Mouse (Mus musculus): Measurements from ENCODE around the gene Spic. TPM values are rescaled to one million over a fixed set of nuclear protein-coding genes. Genes with fewer than 3 reads are reported as not detected.

Spic gene
- 0.21 TPM in 1 of 2 replicates, not detected in the other for polyA plus RNA-seq (2015; fragmentation: Nextera tagmentation; extraction: Ambion mirVana)

DNA sequence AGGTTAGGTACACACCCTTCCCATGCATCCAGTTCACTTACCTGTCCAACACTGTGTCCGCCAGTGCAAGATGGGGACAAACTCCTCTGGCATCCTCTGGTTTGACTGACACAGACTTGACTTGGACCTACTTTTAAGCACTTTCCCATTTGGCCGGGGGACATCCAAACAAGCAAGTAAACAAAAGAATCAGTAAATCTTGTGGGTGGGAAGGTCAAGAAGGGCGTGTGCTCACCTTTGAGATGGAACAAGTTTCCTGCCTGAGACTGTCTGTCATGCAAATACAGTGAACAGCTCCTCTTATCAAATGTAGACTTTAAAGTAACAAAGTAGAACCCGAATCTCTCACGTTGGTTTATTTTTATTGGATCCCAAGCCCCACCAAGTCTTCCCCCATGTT is at the start of gene Spic:
Gene Spic, minus strand, starts transcription at position 91 of the 400 bp plus-strand sequence.
- 71% methylated on average over 5 of the region's 5 CpGs for WGBS
- H3K9ac ChIP-seq: no peak within 1 kb of the TSS

DNA sequence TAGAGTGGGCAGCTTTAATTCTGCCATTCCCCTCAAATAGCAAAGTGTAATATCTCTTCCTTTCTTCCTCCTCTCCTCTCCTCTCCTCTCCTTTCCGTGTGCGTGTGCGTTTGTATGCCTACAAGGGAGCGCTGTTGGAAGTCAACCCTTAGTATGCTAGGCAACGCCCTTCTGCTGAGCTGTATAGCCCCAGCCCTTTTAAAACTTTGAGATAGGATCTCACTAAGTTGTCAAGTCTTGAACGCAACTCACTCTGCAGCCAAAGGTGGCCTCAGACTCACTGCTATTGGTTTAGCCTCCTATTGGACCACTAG is 47.5 kb upstream of the Spic start:
- H3K4me1 ChIP-seq (replicated peaks): peaks cover 23% of the 10 kb centered on the region
- peaks cover 11% of the 10 kb centered on the region for H3K36me3 ChIP-seq
- no peak overlapping the region for H3K27ac ChIP-seq (replicated peaks)
- H3K27me3 ChIP-seq: no peaks in the 10 kb centered on the region
- no peaks in the 10 kb centered on the region for H3K9me3 ChIP-seq
- H3K4me3 ChIP-seq: peak overlapping the region; percentile 96
- ATAC-seq (ENCODE audit: low FRiP score, low read depth): no peak
- H3K4me2 ChIP-seq: peak overlapping the region; percentile 90
- WGBS: 19% methylated on average over 6 of the region's 6 CpGs
- peak overlapping the region; percentile 91 for H3K9ac ChIP-seq

More for the DNA sequence above, at the start of gene Spic:
- no peak within 1 kb of the TSS for H3K4me3 ChIP-seq
- H3K9me3 ChIP-seq: no peaks in the 10 kb centered on the region
- no peaks in the 10 kb centered on the region for H3K27me3 ChIP-seq
- H3K27ac ChIP-seq (replicated peaks): no peak within 1 kb of the TSS
- no peak within 1 kb of the TSS for H3K4me2 ChIP-seq
- H3K4me1 ChIP-seq (replicated peaks): no peaks in the 10 kb centered on the region
- no peaks in the 10 kb centered on the region for H3K36me3 ChIP-seq
- no peak for ATAC-seq (ENCODE audit: low FRiP score, low read depth)

DNA sequence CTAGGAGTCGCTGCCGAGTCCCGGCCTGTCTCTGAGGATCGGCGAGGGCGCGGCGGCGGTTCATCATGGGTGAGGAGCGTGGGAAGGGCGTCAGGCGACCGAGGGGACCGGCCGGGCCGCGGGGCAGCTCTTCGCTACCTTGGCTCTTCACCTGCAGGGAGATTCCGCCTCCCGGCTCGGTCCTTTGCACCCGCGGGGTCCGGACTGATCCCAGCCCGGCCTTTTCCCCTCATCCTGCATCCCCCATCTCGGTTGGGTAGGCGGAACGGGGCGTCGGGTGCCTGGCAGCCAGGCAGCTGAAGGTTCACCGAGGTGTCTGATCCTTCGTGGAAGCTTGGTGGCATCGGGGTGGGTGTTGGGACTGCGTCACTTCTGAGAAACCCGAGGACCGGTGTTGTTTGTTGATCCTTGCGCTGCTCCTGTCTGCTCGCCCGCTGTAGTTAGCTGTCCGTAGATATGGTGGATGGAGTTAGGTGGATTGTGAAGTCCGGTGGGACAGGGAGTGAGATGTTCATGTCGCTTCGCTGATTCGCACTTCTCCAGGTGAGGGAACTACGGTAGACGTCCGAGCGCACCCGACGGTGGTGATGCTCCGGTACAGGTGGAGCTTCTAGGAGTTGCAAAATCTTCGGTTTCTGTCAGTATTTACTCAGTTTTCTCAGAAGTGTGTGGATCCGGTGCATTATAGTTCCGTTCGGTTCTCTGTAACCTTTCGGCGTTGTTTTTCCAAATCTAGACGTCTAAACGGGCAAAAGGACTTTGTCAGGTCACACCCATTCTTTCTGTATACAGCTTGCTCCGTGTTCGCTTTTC is 46.9 kb upstream of the Spic start:
- ATAC-seq (ENCODE audit: low FRiP score, low read depth): peak; percentile 55; the same call in 1 of the 2 replicates
- Histone ChIP-seq H3K4me3 (peak overlapping the region; percentile 96), H3K4me2 (peak overlapping the region; percentile 90), H3K27ac (replicated peaks) (peak overlapping the region; percentile 84), H3K9me3 (no peaks in the 10 kb centered on the region), H3K9ac (peak overlapping the region; percentile 91), H3K36me3 (peaks cover 5% of the 10 kb centered on the region), H3K4me1 (replicated peaks) (peaks cover 23% of the 10 kb centered on the region), H3K27me3 (no peaks in the 10 kb centered on the region)
- 2% methylated on average over 61 of the region's 61 CpGs for WGBS

DNA sequence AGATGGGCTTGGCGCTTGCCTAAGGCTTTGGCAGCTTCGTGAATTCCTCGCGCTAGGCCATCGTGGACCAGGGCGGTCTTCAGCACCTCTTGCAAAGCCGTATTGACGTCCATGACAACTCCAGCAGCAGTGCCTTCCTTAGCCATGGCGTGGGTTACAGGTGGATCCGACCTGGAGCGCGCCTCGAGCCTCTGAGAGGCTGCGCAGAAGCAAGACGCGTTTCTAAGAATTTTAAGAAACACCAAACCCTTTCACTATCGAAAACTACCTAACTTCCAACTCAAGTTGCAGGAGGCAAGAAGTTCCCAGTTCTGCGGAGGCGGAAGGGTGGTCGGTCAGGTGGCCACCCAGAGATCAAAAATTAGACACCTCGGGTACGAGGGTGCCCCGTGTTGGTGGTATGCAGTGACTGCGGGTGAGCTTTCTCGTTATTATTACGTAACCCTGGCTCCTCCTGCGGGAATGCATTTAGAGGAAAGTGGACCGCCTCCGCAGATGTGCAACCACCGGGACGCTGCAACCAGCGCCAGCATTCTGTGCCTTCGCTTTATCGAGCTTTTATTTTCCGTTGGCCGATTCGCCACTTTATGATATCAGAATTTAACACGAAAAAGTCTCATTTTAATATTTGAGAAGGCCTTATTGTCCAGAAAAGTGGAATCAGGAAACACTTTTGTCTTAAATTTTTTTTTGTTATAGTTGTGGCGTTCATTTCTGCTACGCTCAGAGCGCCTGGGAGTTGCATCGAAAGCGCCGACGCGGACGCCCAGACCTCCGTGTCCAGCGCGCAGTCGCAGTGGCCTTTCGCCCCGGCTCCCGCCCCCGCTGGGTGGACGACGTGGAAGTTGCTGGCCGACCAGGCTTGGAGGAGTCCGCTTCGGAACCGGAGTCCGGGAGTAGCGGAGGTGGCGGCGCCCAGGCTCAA is 46.0 kb upstream of the Spic start, which contains the start of gene Arl1:
Gene Arl1, plus strand, starts transcription at position 288 of the 925 bp plus-strand sequence.
- Histone ChIP-seq H3K4me3 (peak within 1 kb of the TSS; percentile 96), H3K36me3 (no peaks in the 10 kb centered on the region), H3K9ac (peak within 1 kb of the TSS; percentile 91), H3K27me3 (no peaks in the 10 kb centered on the region), H3K9me3 (no peaks in the 10 kb centered on the region), H3K4me1 (replicated peaks) (peaks cover 23% of the 10 kb centered on the region), H3K4me2 (peak within 1 kb of the TSS; percentile 90), H3K27ac (replicated peaks) (peak within 1 kb of the TSS; percentile 84)
- ATAC-seq (ENCODE audit: low FRiP score, low read depth): peak; percentile 97
- WGBS: under 1% methylated on average over 65 of the region's 65 CpGs

DNA sequence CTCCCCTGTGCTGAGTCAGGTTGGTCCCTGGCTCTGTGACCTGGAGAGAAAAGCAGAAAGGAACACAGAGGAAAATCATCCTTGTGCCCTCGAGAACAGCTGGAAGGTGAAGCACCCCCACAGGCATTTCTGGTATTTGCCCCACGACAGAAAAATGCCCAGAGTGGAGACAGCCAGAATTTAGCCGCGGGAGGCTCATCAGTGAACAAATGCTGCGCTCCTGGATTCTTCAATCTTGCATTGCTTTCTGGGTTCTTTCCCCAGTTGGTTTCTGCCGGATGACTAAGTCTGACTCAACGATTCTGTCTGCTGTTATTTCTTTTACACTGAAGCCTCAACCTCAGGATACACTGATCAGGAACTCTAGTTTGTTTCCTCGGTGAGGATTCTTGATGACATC is 43.4 kb upstream of the Spic start:
- no peaks in the 10 kb centered on the region for H3K9me3 ChIP-seq
- H3K4me1 ChIP-seq (replicated peaks): peaks cover 17% of the 10 kb centered on the region
- H3K27ac ChIP-seq (replicated peaks): no peak overlapping the region
- no peak overlapping the region for H3K4me2 ChIP-seq
- H3K4me3 ChIP-seq: no peak overlapping the region
- ATAC-seq (ENCODE audit: low FRiP score, low read depth): no peak
- H3K9ac ChIP-seq: no peak overlapping the region
- no peaks in the 10 kb centered on the region for H3K36me3 ChIP-seq
- WGBS: 75% methylated on average over 8 of the region's 8 CpGs
- no peaks in the 10 kb centered on the region for H3K27me3 ChIP-seq

DNA sequence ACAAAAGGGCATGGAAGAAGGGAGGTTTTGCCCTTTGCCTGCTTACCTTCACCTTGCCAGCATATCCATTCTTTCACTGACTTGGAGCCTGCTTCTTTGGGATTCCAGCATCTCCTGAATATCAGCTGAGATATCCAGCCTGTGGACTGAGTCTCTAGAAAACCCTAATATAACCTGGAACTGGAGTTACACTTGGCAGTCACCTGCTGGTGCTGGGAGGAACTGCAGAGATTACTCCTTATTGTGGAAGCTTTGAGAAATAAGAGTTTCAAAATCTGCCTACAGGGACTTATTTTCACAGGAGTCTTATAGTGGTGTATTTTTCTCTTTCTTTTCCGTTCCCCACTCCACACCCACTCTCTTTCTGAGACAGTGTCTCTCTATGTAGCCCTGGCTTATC is 42.3 kb upstream of the Spic start:
- no peaks in the 10 kb centered on the region for H3K27me3 ChIP-seq
- peaks cover 8% of the 10 kb centered on the region for H3K4me1 ChIP-seq (replicated peaks)
- H3K9ac ChIP-seq: no peak overlapping the region
- H3K4me3 ChIP-seq: no peak overlapping the region
- no peak overlapping the region for H3K4me2 ChIP-seq
- H3K9me3 ChIP-seq: no peaks in the 10 kb centered on the region
- WGBS: 50% methylated on average over 1 of the region's 1 CpGs
- no peak overlapping the region for H3K27ac ChIP-seq (replicated peaks)
- ATAC-seq (ENCODE audit: low FRiP score, low read depth): no peak
- no peaks in the 10 kb centered on the region for H3K36me3 ChIP-seq

DNA sequence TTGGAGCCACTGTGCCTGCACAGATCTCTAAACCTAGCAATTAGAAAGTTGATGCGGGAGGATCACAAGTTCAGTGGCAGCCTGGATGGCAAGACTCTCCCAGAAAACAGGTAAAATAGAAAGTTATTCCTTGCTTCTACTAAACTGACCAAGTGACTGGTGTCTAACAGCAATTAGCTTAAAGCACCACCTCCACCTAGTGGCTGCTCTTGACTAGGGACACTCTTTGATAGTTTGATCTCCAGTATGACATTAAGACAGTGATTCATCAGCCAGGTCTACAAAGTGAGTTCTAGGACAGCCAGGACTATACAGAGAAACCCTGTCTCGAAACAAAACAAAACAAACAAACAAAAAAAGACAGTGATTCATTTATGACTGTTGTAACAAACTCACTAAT is 40.5 kb upstream of the Spic start:
- no peak for ATAC-seq (ENCODE audit: low FRiP score, low read depth)

DNA sequence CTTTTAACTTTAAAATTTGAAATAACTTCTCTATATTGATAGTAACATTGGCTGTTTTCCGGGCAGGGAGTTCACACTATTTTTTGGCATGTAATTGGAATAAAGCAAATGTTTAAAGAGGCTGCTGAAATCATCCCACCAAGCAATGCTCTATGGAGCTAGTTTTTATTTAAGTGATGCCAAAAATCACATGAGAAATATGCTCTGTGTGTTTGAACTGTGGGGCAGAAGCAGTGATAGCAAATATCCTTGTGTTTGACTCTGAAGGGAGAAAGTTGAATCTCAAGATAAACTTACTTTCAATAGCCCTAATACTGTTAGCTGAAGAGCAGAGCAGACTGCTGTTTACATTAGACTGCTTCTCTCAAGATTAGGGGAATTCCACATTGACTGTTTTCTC is 34.8 kb upstream of the Spic start:
- no peak for ATAC-seq (ENCODE audit: low FRiP score, low read depth)
- Histone ChIP-seq H3K4me1 (replicated peaks) (no peaks in the 10 kb centered on the region), H3K27ac (replicated peaks) (no peak overlapping the region), H3K9me3 (no peaks in the 10 kb centered on the region), H3K36me3 (no peaks in the 10 kb centered on the region), H3K27me3 (peaks cover 2% of the 10 kb centered on the region; the same call in 1 of the 2 replicates), H3K9ac (no peak overlapping the region), H3K4me3 (no peak overlapping the region), H3K4me2 (no peak overlapping the region)
- WGBS: 87% methylated on average over 1 of the region's 1 CpGs

More for the DNA sequence above, 40.5 kb upstream of the Spic start:
- H3K4me2 ChIP-seq: no peak overlapping the region
- H3K27me3 ChIP-seq: peaks cover 2% of the 10 kb centered on the region; the same call in 1 of the 2 replicates
- H3K36me3 ChIP-seq: no peaks in the 10 kb centered on the region
- no peak overlapping the region for H3K27ac ChIP-seq (replicated peaks)
- no peaks in the 10 kb centered on the region for H3K9me3 ChIP-seq
- peaks cover 3% of the 10 kb centered on the region for H3K4me1 ChIP-seq (replicated peaks)
- no peak overlapping the region for H3K9ac ChIP-seq
- WGBS: 72% methylated on average over 2 of the region's 2 CpGs
- H3K4me3 ChIP-seq: no peak overlapping the region

DNA sequence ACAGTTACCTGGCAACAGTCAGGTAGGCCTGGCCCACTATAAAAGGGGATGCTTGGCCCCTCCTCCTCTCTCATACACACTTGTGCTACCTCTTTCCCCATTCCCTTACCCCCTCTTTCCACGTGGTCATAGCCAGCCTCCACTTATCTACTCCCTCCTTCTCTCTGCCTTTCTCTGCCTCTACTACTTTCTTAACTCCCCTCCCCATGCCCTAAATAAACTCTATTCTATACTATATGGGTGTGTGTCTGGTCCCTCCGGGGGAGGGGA is 32.9 kb upstream of the Spic start:
- Histone ChIP-seq H3K27ac (replicated peaks) (no peak overlapping the region), H3K27me3 (peaks cover 2% of the 10 kb centered on the region; the same call in 1 of the 2 replicates), H3K4me3 (no peak overlapping the region), H3K4me1 (replicated peaks) (no peaks in the 10 kb centered on the region), H3K4me2 (no peak overlapping the region), H3K9me3 (no peaks in the 10 kb centered on the region), H3K9ac (no peak overlapping the region), H3K36me3 (no peaks in the 10 kb centered on the region)
- 48% methylated on average over 2 of the region's 2 CpGs for WGBS
- ATAC-seq (ENCODE audit: low FRiP score, low read depth): no peak

DNA sequence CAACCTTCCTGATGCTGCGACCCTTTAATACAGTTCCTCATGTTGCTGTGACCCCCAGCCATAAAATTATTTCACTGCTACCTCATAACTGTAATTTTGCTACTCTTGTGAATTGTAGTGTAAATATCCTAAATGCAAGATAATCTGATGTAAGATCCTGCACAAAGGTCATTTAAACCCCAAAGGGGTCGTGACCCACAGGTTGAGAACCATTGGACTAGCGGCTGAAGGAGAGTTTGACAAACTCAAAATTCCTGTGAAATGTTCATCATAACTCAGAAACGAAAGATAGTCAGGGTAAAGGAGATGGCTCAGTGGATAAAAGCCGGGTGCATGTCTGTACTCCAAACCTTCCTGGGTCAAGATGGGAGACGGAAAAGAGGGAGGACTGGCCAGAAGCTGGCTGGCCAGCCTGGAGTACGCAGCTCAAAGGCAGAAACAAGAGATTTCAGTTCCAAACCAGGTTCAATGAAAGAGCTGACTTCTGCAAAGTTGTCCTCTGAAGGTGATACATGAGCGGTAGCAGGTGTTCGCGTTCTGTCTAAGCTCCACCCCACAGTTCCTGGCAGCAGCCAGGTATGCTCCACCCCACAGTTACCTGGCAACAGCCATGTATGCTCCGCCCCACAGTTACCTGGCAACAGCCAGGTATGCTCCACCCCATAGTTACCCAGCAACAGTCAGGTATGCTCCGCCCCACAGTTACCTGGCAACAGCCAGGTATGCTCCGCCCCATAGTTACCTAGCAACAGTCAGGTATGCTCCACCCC is 32.4 kb upstream of the Spic start:
- H3K27me3 ChIP-seq: peaks cover 2% of the 10 kb centered on the region; the same call in 1 of the 2 replicates
- no peaks in the 10 kb centered on the region for H3K9me3 ChIP-seq
- no peaks in the 10 kb centered on the region for H3K4me1 ChIP-seq (replicated peaks)
- no peak overlapping the region for H3K27ac ChIP-seq (replicated peaks)
- no peak for ATAC-seq (ENCODE audit: low FRiP score, low read depth)
- no peaks in the 10 kb centered on the region for H3K36me3 ChIP-seq
- no peak overlapping the region for H3K4me2 ChIP-seq
- H3K9ac ChIP-seq: no peak overlapping the region
- 61% methylated on average over 13 of the region's 13 CpGs for WGBS
- H3K4me3 ChIP-seq: no peak overlapping the region

DNA sequence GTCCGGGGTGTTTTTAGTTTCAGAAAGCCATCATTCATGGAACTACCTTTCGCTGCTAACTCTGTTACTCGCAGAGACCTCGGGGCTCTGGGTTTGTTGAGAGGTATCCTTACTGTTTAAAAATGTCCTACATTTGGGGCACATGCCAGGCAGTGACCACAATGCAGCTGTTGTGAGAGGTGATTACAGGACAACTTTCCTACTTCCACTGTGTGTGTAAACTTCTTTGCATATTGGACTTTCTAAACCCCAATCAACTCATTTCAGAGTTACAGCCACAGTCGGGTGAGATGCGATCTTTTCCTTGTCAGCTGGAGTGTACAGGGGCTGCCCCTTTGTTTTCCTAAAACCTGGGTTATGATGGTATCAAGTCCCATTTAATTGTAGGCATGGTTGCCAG is 30.8 kb upstream of the Spic start:
- Histone ChIP-seq H3K27ac (replicated peaks) (no peak overlapping the region), H3K4me2 (no peak overlapping the region), H3K4me3 (no peak overlapping the region), H3K9me3 (no peaks in the 10 kb centered on the region), H3K9ac (no peak overlapping the region), H3K4me1 (replicated peaks) (no peaks in the 10 kb centered on the region), H3K27me3 (no peaks in the 10 kb centered on the region), H3K36me3 (no peaks in the 10 kb centered on the region)
- ATAC-seq (ENCODE audit: low FRiP score, low read depth): no peak
- WGBS: 80% methylated on average over 6 of the region's 6 CpGs
